Mouse (Mus musculus): Measurements from ENCODE around the gene Tmem131.

The Tmem131 gene

DNA sequence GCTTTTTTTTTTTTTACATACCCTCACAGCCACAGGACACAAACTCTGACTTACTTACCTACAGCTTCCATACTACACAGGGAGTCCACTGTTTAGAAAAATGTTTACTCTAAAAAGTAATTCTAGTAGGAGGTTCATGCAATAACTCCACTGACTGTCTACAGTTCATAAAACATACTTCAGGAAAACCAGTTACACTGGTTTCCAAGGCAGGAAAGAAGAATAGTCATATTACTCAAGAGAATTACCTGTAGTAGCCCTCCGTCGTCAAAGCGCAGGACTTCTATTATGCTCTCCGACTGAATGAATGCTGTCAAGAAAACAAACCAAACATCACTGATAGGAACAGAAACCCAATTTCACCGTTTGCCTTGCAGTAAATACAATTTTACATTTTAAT, 54.5 kb downstream of the Tmem131 start:
- TF ChIP-seq GATA4 (IDR thresholded peaks at IDR 0.05; ENCODE audit: insufficient replicate concordance, low read length): no peak

DNA sequence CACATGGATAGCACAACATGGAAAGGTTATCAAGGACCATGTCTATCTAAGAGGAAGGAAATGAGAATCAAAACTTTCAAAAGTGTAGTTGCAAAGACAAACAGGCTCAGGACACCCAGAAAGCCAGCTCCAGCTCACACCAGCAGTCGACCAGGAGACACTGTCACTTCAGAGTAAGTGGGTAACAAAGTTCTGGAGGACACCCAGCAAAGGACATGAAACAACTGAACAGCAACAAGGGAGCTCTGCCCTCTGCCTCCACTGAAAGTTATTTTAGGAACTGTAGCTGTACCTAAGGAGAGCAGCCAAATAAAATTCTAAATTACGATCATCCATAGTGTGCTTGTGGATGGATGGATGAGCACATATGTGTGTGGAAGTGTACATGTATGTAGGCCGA, 56.3 kb downstream of the Tmem131 start:
- TF ChIP-seq GATA4 (IDR thresholded peaks at IDR 0.05; ENCODE audit: insufficient replicate concordance, low read length): no peak

DNA sequence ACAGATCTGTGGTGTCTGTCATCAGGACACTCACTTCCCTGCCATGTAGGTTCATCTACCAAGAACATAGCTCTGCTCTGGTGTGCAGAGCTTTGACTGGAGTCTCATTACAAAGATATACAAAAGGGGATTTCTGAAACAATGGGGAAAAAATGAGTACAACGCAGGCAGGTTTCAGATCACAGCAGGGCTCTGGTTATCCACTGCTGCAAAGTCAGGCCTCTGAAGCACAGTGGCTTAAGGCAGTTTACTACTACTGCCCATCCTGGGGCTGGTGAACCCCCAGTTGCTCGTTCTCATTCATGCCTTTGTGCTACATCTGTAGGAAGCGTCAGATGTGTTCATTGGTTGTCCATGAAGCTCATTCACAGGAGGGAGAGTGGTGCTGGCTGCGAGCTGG, 57.0 kb downstream of the Tmem131 start:
- no peak for TF ChIP-seq GATA4 (IDR thresholded peaks at IDR 0.05; ENCODE audit: insufficient replicate concordance, low read length)

DNA sequence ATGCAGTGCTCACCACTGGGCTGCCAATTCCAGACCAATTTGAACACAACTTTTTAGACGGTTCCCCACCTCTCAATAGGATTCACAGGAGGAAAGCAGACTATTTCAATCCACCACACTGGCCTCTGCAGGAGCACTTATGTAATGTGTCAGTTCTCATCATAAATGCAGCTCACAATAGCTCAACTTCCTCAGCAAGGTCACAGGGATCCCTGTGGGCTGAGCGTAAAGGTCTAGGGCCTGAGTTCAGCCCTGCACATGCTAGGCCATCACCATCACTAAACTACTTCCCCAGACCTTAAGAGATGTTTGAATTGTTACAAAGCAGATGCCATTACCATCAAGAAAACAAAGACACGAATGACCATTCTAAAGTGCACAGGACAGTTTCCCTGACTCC, 58.9 kb downstream of the Tmem131 start:
- TF ChIP-seq GATA4 (IDR thresholded peaks at IDR 0.05; ENCODE audit: insufficient replicate concordance, low read length): no peak

DNA sequence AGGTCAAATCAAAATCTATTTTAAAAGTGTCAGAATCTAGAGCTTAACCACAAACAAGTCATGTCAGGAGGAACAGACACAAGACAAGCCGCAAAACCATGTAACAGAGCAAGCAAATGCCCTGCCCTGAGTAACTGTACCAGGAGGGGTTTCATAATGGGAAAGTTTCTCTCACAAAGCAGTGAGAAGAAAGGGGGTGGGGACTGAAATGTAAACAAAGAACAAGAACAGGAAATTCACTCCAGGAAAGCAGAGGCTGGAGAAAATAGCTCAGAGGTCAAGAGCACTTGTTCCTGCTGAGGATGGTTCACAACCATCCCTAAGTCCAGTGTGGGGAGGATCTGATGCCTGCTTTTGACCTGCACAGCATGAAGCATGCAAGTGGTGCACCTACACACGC, 59.7 kb downstream of the Tmem131 start:
- TF ChIP-seq GATA4 (IDR thresholded peaks at IDR 0.05; ENCODE audit: insufficient replicate concordance, low read length): no peak

DNA sequence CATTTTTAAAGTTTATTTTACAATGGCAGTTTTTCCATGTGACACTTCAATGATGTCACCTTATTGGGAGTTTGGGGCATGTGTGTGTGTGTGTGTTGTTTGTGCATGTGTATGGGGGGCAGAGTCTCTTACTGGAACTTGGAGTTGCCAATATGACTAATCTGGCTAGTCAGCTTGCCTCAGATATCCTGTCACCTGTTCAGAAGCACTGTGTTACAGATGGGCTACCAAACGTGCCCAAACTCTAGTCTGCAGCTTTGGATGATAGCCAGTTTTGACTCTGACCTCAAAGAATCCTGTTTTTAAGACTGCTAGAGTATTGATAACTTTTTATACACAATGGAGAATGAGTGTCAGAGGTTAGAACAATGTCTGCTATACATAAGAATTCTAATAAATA, 64.3 kb downstream of the Tmem131 start:
- TF ChIP-seq GATA4 (IDR thresholded peaks at IDR 0.05; ENCODE audit: insufficient replicate concordance, low read length): no peak

DNA sequence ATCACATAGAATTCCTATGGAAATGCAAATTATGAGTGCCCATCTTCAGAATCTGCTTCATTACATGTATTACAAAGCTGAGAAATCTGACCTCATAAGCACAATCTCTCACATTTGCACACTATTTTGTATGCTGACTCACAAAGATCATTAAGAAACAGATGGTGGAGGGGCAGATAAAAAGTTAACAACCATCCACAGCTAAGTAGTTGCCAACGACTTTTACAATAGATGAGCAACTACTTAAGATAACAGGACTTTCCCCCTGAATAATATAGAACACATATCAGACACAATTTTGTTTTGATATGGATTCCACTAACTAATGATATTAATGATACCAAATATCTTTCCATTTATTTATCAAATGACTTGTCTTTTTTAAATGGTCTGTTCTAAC, 66.3 kb downstream of the Tmem131 start:
- TF ChIP-seq GATA4 (IDR thresholded peaks at IDR 0.05; ENCODE audit: insufficient replicate concordance, low read length): no peak

DNA sequence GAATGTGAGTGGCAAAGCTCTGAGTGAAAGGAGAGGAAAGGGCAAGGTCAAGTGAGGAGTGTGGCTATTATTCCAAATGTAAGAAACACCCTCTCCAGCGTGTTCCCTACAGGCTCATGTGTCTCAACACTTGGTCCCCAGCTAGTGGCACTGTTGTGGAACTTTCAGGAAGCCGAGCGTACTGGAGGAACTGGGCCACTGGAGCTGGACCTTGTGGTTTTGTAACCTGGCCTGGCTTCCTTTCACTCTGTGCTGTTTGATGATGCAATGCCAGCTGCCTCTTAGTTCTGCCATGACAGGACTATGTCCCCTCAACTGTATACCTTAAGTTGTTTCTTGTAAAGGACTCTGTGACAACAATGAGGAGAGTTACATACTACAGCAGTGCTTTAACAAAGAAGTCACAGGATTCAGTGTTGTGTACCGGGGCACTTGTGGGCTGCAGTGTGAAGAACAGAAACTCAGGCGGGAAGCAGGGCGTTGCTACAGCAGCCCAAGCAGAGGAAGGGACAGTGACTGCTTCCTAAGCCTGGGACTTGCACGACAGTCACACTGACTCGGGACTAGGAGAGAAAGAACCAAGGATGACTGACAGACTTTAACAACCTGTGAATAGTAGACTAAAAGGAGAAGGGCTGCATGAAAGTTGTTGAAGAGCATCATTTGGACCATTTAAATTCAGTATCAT, 68.4 kb downstream of the Tmem131 start:
- TF ChIP-seq GATA4 (IDR thresholded peaks at IDR 0.05; ENCODE audit: insufficient replicate concordance, low read length): no peak

DNA sequence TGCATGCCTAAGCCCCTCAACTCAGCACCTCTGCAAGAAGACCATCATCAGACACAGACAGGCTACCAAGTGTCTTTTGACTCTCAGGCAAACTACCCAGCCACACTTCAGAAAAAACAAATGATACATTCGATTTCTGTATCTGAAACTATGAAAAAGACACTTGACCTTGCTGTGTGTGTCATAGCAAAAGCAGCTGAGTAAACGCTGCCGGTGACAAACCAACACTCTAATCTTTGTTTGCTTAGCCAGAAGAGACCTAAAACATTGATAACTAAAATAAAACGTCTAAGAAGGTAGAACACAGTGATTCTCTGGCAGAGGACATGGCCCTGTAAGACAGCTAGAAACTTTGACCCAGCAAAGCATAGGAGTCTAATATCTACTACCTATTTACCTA, 72.2 kb downstream of the Tmem131 start:
- no peak for TF ChIP-seq GATA4 (IDR thresholded peaks at IDR 0.05; ENCODE audit: insufficient replicate concordance, low read length)

DNA sequence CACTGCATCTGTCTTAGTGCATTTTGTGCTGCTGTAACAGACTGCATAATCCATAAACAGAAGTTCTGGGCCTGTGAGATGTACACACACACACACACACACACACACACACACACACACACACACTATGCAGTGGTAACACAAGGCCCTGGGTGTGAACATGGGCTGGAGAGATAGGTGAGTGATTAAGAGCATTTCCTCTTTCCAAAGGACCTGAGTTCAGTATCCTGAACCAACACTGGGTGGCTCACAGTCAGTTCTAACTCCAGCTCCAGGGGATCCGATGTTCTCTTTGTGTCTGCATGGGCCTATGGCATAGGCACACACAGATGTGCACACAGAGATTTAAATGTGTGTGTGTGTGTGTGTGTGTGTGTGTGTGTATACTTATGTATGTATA, 72.9 kb downstream of the Tmem131 start:
- TF ChIP-seq GATA4 (IDR thresholded peaks at IDR 0.05; ENCODE audit: insufficient replicate concordance, low read length): no peak

DNA sequence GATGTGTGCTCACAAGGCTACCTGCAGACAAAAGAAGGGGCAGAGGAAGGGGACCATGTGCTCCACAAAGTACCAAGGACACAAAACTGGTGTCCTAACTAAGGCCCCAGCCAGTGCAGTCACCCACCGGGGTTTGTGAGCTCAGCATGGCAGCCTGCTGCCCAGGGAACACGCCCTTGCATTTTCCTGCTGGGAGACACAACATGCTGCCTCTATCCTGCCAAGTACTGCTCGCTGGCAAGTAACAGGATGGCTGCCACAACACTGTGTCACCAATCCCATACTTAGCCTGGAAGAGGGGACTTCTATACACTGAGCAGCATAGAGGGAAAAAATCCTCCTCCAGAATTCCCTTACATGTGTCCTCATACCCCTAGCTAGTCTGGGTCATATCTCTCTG, 78.7 kb downstream of the Tmem131 start:
- TF ChIP-seq GATA4 (IDR thresholded peaks at IDR 0.05; ENCODE audit: insufficient replicate concordance, low read length): no peak

DNA sequence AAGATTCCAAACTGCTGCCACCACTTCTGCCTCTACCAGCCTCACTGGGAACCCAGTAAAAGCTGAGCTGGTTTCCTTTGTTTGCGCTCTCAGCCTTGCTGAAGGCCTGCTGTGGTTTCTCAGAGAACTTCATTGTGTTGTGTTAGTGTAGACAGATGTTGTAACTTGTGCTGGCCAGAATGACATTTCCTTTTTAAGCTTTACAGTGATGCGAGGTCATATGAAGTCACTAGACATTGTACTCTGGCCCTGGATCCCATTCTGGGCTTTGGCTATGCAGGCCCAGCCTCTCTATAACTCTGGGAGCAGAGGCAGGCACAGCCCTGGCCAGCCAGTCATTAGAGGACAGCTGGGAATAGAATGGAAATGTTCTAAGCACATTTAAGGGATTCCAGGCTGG, 81.7 kb downstream of the Tmem131 start:
- no peak for TF ChIP-seq GATA4 (IDR thresholded peaks at IDR 0.05; ENCODE audit: insufficient replicate concordance, low read length)

DNA sequence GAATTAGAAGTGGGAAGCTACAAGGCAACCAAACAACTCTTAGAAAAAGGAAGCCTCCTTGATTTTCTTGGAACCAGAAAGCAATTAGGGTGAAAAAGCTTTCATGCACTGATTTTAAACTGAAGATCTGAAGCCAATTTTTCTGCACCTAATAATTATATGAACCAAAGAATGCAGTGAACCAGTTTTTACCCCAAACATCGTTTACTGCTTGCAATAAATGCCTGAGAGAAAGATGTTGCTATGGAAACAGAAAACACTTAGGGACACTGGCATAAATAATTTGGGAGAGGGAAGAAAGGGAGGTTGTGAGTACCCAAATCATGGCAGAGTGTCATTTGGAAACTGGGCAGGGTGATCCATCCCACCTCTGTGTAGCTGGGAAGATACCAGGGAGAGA, 82.6 kb downstream of the Tmem131 start:
- no peak for TF ChIP-seq GATA4 (IDR thresholded peaks at IDR 0.05; ENCODE audit: insufficient replicate concordance, low read length)

DNA sequence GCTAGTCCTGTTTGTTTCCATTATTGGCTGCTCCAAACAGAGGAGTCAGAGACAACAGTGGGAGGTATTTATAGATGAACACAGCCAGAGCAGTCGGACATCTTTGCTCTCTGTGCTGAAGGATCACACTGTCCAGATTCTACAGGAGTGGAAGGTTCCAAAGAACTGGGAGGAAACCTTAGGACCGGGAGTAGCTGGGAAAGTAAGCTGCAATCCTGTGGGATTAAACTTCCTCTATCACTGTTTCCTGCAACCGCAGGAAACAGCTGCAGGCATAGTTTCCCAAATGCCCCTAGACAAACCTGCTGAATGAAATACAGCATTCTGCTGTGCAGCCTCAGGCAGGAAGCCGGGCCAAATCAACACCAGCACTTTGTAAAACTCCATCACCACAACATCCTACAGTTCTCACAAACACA, 83.0 kb downstream of the Tmem131 start:
- TF ChIP-seq GATA4 (IDR thresholded peaks at IDR 0.05; ENCODE audit: insufficient replicate concordance, low read length): peak; percentile 48; the same call in 1 of the 2 replicates

DNA sequence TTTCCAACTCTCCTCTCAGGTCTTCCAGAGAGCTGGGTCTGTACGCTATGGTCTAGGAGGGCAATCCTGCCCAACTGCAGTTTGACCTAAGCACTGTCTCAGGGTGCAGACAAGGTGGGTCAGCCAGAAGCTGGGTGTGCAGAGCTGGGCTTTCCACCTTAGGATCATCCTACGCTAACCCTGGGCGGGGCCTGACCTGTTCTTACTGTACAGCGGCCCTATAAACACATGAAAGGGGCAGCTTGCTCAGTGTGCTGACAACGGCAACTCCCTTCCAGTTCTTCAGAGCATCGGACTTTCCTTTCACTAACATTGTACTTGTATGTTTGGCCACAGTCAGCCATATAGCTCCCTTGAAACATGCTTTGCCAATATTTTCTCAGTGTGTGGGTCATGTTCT, 86.4 kb downstream of the Tmem131 start:
- no peak for TF ChIP-seq GATA4 (IDR thresholded peaks at IDR 0.05; ENCODE audit: insufficient replicate concordance, low read length)

DNA sequence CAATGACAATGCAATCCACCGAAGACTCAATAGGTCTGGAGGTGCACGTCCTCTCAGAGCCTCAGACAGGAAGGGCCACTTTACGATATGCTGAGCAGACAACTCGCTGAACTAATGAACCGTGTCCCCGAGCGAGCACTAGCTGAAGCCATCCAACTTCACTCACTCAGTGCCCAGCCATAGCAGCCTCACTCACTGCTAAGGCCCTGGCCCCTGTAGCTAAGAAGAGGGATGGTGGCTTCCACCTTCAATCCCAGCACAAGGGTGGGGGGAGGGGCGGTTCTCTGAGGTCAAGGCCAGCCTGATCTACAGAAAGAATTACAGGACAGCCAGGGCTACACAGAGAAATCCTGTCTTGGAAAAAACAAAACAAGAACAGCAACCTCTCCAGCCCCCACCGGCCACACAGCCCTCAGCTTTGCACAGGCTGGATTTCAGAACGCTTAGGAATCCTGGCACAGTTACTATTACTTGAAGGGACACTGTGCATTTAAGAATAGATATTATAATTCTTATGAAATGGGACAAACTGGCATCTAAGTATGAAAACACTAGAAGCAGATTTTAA, 89.2 kb downstream of the Tmem131 start:
- no peak for TF ChIP-seq GATA4 (IDR thresholded peaks at IDR 0.05; ENCODE audit: insufficient replicate concordance, low read length)

DNA sequence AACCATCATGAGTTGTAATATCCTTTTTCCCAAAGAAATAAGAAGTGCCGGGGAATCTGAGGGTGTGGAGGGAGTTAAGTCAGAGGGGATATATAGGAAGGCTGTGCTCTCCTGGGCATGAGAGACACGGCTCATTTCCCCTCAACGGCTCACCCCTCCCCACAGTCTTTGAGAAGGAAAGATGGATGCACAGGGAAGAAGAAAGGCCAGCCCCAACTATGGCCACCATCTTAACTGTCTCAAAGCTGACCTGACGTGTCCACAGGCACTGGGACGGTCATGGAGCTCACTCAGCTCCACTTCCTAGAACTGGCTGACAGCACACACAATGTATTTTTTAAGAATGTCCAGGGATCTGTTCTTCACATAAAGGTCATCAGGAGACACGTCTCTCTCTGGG, 91.4 kb downstream of the Tmem131 start:
- no peak for TF ChIP-seq GATA4 (IDR thresholded peaks at IDR 0.05; ENCODE audit: insufficient replicate concordance, low read length)
